Mouse (Mus musculus) adrenal gland, postnatal 10 days (tissue): ENCODE results near the gene Olfr525. TPM values are rescaled to one million over a fixed set of nuclear protein-coding genes. Genes with fewer than 3 reads are reported as not detected.

Experiments used
- DNase-seq: peaks from one replicate; pipeline ENCODE4 v3.0.0; 2021; ENCODE audit warnings: mixed read lengths
- long read RNA-seq, 2 experiments: library from polyadenylated mRNA; stranded (forward); transcript quantifications; one replicate each; pipeline ENCODE4 v2.0.0; 2021
- total RNA-seq, 2 experiments: library from RNA; stranded (reverse); gene quantifications; 2 replicates each; pipeline ENCODE4 v1.2.3; 2021

Olfr525 gene
- not detected for total RNA-seq
- long read RNA-seq, experiment 1 = 0 reads
- long read RNA-seq, experiment 2 = 0 reads

- no peak for DNase-seq
These were observed at the start of gene Olfr525 for GRCm38 (mm10) chr7:140320558-140320957. Olfr525 (plus strand) TSS chr7:140320858.

- DNase-seq = no peak
These were observed 24.9 kb upstream of the Olfr525 start for GRCm38 (mm10) chr7:140295746-140296145.

DNA sequence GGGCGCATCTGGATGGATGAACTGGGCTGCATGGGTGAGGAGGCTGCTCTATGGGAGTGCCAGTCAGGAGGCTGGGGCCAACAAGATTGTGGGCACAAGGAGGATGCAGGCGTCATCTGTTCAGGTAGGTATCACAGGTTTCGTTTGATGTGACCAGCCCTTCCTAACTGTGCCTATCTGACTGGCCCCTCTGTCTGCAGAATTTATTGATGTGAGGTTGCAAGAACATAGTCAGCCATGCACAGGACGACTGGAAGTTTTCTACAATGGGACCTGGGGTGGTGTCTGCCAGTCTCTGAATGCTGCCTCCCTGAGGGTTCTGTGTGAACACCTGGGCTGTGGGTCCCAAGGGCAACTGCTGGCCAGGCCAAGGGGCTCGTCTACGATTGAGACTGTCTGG is 23.8 kb upstream of the Olfr525 start:
- DNase-seq = no peak

DNA sequence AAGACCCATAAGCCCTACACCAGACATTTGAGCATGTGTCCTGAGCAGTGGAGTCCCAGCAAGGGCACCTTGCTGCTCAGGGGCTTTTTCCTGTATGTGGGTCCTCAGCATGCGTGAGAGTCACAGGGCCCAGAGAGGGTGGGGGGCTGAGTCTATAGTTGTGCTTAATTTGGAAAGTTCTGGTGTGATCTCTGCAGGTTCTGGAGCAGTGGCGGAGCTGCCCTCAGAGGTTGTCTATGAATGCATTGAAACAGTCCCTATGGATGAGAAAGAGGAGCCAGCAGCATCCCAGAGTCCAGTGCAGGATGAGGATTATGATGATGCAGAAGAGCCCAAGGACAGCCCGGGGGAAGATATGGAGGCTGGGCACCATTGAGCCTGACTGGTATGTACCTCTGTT is 21.2 kb upstream of the Olfr525 start:
- DNase-seq = no peak

- no peak for DNase-seq
These were observed 735 bp upstream of the Olfr525 start for GRCm38 (mm10) chr7:140319861-140320385.

DNA sequence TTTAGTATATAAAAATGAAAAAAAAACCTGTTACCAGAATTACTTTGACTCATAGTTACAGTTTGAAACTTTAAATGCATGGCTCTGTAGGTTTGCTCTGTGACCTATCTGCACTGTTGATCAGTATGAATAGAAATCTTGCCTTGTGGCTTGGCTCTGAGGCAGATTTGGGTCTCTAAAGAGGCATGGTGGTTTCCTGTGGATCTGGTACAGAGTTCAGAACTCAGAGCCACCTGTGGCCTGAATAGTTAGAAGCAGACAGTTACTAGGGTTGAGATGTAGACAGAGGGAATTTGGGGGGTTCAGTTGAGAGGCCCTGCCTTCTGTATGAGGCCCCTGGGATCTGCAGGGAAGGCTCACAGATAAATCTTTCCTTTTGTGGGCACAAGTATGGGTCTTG is 477 bp downstream of the Olfr525 start:
- DNase-seq = no peak

GRCm38 (mm10) chr7:140329766-140330304 is 9.2 kb downstream of the Olfr525 start:
- DNase-seq = no peak

- DNase-seq = no peak
These were observed 13.1 kb downstream of the Olfr525 start, which contains the start of gene Olfr527 for GRCm38 (mm10) chr7:140333717-140334116. Olfr527 (plus strand) TSS chr7:140334017.

GRCm38 (mm10) chr7:140361571-140361970 is 40.9 kb downstream of the Olfr525 start, which contains the start of gene Olfr60:
Olfr60 (minus strand) TSS chr7:140361671.
- no peak for DNase-seq

DNA sequence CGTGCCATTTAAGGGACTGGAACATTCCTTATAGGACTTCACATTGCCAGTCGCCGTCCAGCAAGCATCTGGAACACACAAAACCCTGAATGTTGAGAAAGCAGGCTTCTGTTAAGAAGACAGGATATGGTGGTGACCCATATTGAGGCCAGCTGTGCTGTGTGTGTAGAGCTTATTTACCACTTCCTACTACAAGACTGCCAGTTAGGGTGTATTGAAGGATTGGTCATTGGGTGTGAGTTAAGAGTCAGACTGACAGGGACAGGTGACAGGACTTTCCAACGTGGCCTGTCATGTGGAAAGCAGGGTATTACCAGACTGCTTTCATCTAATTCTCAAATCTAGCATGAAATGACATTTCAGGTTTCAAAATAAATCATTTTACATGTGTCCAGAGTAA is 53.6 kb downstream of the Olfr525 start:
- no peak for DNase-seq

DNA sequence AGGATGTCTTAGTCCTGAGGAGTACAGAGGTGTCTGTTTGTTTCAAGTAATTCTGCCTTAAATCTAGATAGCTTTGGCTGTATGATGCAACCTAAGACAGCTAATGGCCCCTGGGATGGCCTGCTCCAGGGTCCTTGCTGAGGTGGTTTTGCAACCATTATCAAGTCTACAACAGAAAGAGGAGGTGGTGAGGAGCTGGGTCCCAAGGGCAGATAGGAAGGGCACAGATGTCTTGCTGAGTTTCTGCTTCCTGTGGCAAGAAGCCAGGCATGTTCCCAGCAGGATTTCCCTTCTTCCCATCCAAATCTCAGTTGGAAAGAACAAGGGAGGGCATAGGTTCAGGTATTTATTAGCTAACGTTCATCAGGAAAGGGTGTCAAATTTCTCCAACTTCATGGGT is 55.6 kb downstream of the Olfr525 start, which contains the start of gene Olfr530:
Gene Olfr530, minus strand, starts transcription at position 101 of the 400 bp plus-strand sequence.
- no peak for DNase-seq

GRCm38 (mm10) chr7:140376911-140377310 is 56.3 kb downstream of the Olfr525 start:
- DNase-seq = no peak

Other genes with a start within 250 kb of the Olfr525 start
- 1 to 10 TPM; 4.9 to 6.6 TPM for gene Caly, start 238.3 kb upstream of the Olfr525 start, total RNA-seq
- gene Prap1, start 227.5 kb upstream of the Olfr525 start, total RNA-seq = not detected
- 10 to 100 TPM; 82.5 to 99.0 TPM for gene Fuom, start 218.4 kb upstream of the Olfr525 start, total RNA-seq
- gene Paox, start 205.1 kb upstream of the Olfr525 start, total RNA-seq = 10 to 100 TPM; 21.2 to 25.1 TPM
- 100 to 1,000 TPM; 600 to 610 TPM for gene Echs1, start 204.4 kb upstream of the Olfr525 start, total RNA-seq
- 10 to 100 TPM; 42.0 to 45.9 TPM for gene Mtg1, start 183.3 kb upstream of the Olfr525 start, total RNA-seq
- gene Sprn, start 166.0 kb upstream of the Olfr525 start, total RNA-seq = 1 to 10 TPM; 1.7 to 2.0 TPM
- not detected for gene Olfr522, start 156.1 kb upstream of the Olfr525 start, total RNA-seq
- gene Olfr523, start 147.6 kb upstream of the Olfr525 start, total RNA-seq = not detected
- gene Olfr524, start 114.9 kb upstream of the Olfr525 start, total RNA-seq = not detected
- gene Cd163l1, start 102.6 kb upstream of the Olfr525 start, total RNA-seq = under 1 TPM in 1 of 2 experiments, not detected in 1; 0.12 TPM
- not detected for gene 5830411N06Rik, start 73.6 kb upstream of the Olfr525 start, total RNA-seq
- not detected for gene Olfr527, start 13.2 kb downstream of the Olfr525 start, total RNA-seq
- not detected for gene Olfr60, start 40.8 kb downstream of the Olfr525 start, total RNA-seq
- gene Olfr530, start 55.5 kb downstream of the Olfr525 start, total RNA-seq = not detected
- not detected for gene Olfr531, start 82.1 kb downstream of the Olfr525 start, total RNA-seq
- not detected for gene Olfr532, start 100.8 kb downstream of the Olfr525 start, total RNA-seq
- gene Olfr533, start 142.5 kb downstream of the Olfr525 start, total RNA-seq = not detected
- gene Olfr535, start 163.4 kb downstream of the Olfr525 start, total RNA-seq = not detected
- not detected for gene Olfr536, start 186.5 kb downstream of the Olfr525 start, total RNA-seq
- gene Olfr538, start 247.0 kb downstream of the Olfr525 start, total RNA-seq = not detected